Mouse (Mus musculus) lung, adult 2 months (tissue): Measurements from ENCODE around the gene Zc3h6.

ENCODE experiments used
- CTCF ChIP-seq: fragments of 200-500 bp; IDR thresholded peaks from 2 replicates; pipeline ENCODE4 v1.5.1; 2011; ENCODE audit warnings: mild to moderate bottlenecking, low read length, control low read depth; ENCODE audit not compliant: insufficient read depth
- POLR2A ChIP-seq: fragments of 200-500 bp; IDR thresholded peaks from 2 replicates; pipeline ENCODE4 v1.6.1; 2011; ENCODE audit warnings: low read depth, mild to moderate bottlenecking, control low read depth, low read length, borderline replicate concordance; ENCODE audit errors: extremely low read depth

- TF ChIP-seq POLR2A (no peak), CTCF (no peak)
Observed at GRCm38 (mm10) chr2:129057920-129058361, 90.7 kb downstream of the Zc3h6 start.
